Mouse (Mus musculus): ENCODE measurements around the gene Mlx.

The Mlx gene

DNA sequence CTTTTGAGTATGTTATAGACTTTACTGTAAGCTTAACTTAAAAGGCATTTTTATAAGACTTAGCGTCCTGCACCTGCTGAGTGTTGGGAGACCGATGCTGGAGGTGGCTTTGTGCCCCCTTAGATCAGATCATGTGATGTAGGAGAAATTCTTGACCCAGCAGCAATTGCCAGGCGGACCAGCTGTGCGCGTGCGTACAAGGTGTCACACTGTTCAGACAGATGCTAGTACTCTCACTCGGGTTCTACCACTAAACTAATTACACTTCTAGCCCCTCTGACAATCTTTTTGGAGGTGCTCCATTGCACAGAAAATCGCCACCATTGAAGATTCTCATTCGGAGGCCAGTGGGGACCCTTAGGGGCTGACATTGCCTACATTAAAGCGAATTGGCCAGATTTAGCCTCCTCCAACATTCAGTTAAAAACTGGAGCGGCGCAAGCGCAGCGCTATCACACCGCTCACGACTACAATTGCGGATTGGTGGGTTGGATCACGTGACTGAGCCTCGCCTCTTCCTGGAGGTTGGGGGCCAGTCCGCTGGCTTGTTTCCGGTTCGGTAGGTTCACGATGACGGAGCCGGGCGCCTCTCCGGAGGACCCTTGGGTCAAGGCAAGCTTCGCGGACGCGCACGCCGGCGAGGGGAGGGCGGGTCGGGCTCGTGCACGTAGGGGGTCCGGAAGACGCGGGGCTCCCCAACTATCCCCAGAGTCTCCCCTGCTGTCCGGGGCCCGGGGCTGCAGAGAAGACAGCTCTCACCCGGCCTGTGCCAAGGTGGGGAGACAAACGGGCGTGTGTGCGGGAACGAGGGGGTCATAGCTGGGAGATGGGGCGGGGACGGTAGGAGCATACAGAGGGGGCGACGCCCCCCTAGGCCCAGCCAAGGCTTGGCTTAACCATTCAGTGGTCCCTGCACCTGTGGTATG lies at the start of gene Mlx:
TSS of gene Mlx (plus strand) at position 522 of the 926 bp plus-strand sequence.
- peak; percentile 88 to 89 for DNase-seq (ENCODE audit: low spot score in 2 of 2)

DNA sequence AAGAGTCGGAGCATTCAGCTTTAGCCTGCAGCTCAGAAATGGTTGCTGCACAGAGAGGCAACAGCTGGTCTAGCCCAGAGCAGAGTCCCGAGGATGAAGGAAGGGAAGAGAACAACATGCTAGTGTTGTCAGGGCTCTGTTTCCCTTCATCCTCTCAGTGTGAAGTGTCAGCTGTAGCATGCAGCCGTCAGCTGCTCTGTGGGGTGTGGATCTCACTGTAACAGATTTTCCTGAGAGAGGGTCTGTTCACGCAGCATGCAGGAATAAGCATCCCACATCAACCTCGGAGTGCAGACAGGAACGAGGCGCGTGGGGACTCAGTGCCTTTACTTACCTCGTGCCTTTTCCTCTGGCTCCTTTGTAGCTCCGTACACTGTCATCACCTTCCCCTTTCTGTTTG lies 49.3 kb upstream of the Mlx start:
- no peak for DNase-seq (ENCODE audit: low spot score in 2 of 2)

DNA sequence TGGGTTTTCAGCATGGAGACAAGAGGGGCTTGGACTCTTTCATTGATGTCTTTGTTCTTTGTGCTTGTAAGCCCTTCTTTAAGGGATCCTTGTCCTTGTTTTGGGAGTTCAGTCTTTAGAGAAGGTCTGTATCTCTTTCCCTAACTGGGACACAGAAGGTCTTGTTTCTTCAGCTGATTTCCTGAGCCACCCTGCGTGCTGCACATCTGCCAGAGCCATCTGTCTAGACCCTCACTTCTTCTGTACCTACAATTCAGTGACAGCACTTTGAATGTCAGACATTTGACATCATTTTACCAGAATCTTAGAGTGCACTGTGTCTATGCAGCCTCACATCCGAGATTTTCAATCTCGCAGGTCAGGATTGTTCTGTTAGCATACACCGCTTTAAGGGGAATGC lies 41.3 kb upstream of the Mlx start:
- DNase-seq (ENCODE audit: low spot score in 2 of 2), result no peak

DNA sequence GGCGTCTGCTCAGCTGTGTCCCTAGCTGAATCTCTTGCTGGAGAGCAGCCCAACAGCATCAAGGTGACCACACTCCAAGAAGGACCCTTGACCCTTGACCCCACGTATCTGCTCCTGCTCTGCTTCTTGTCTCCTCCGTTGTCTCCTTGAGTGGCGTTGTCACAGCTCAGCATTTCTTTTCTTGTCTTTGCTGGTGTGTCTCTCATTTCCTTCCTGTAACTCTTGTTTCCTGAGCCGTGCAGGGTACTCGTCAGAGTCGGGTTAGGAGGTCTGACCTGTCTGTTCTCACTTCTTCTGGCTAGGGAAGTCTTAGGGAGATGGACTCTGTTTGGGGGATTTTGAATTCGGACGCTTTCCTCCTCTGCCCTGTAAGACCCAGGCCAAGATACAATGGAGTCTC lies 40.6 kb upstream of the Mlx start:
- DNase-seq (ENCODE audit: low spot score in 2 of 2), result no peak

DNA sequence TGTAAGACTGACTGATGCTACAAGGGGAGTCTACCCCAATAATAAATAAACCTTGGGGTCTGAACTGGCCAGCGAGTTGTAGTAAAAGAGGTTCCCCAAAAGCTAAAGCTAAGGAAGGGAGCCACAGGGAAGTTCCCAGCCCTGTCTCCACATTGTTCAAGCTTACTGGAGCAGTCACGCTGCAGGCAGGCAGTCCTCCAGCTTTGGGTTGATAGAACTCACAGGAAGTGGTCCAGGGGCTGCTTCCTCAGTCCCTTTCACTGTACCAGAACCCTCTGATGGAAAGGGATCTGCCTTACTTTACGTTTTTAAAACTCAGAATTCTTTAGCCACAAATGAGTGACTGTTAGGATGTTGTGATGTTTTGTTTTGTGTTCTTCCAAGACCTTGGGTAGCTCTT lies 39.6 kb upstream of the Mlx start:
- DNase-seq (ENCODE audit: low spot score in 2 of 2), result no peak

DNA sequence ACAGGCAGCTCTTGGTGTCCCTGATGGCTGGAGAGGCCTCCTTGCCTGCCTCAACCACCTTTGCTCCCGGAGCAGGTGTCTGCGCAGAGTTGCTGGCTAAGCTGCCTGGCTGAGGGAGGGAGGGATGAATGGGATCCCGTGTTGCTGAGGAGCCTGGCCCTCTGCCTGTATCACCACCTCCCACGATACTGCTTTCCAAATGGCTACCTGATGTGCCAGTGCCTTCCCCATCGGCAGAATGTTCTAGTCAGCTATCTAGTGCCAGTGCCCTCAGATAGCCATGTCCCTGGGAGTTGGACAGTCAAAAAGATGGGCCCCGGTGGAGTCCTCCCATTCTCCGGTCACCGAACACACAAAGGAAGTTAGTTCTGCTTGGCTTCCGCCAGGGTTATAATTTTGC lies 36.7 kb upstream of the Mlx start:
- DNase-seq (ENCODE audit: low spot score in 2 of 2), result no peak

DNA sequence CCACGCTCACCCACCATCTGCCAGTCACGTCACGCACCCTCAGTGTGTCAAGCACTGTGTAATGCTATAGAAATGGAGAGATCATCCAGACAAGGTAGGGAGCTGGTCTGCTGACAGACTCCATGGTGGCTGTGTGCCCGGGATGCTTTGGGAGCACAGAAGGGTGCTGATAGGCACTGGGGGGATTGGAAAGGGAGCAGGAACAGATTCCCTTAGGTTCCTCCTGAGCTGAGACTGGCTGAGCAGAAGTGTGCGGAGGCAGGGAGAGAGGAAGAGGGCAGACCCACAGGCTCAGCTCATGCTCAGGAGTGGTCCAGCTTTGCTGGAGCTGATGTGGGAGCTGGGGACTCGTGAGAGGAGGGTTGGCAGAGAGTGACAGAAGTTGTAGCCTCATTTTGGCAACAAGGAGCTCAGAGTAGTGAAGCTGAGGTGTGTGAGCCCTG lies 36.0 kb upstream of the Mlx start:
- DNase-seq (ENCODE audit: low spot score in 2 of 2), result no peak

DNA sequence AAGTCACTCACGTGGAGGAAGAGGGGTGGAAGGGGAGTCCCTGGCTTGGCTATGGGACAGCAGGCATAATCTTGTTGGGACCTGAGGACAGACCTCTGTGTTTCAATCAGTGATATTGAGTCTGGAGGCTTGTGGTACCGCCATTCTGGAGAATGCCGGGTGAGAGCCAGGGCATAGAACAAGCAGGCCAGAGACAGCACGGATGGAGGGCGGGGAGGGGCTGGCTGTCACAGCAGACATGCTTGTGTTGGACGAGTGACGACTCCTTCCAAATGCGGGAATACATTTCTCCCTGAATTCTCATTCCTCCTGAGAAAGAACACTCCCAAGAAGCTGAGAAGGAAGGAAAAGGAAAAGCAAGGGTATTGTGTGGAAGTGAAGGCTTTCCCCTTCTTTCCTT lies 35.5 kb upstream of the Mlx start:
- no peak for DNase-seq (ENCODE audit: low spot score in 2 of 2)

DNA sequence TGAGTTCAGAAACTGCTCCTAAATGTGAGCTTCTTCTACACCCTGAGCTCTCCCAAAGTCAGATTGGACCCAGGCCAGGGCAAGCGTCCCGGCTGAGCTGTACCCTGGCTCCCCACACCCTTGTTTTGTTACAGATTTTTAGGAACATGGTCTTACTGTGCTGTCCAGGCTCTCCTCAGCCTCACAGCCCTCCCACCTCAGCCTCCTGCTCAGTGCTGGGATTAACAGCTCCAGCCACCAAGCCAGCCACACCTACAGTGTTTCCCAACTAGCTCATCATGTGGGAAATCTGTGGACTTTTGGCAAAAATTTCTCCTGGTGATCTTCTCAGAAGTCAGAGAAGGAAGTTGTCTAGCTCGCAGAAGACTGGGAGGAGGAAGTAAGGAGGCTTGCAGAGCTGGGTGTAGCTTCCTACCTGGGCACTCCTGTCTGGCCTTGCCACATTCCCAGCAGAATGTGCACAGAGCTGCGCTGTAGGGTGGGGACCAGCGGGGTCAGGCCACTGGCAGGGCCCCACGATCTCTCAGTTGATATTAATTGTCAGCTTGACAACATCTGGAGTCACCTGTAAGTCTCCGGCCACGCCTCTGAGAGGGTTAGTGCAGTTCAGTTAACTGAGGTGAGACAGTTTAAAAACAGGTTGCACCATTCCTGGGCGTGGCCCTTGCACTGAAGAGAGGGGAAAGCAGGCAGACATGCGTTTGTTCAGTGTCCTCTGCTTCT lies 34.2 kb upstream of the Mlx start:
- no peak for DNase-seq (ENCODE audit: low spot score in 2 of 2)

DNA sequence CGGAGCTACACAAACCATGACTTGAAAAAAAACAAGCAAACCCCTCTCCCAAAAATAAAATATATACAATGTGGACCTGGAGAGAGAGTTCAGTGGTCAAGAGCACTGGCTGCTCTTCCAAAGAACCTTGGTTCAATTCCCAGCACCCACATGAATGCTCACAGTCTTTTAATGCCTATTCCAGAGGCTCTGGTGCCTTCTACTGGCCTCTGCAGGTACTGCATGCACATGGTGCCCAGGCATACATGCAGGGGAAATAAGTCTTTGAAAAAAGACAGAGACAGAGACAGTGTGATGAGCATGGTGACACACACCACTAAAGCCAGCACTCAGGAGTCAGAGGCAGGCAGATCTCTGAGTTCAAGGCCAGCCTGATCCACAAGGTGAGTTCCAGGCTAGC lies 33.1 kb upstream of the Mlx start:
- no peak for DNase-seq (ENCODE audit: low spot score in 2 of 2)

DNA sequence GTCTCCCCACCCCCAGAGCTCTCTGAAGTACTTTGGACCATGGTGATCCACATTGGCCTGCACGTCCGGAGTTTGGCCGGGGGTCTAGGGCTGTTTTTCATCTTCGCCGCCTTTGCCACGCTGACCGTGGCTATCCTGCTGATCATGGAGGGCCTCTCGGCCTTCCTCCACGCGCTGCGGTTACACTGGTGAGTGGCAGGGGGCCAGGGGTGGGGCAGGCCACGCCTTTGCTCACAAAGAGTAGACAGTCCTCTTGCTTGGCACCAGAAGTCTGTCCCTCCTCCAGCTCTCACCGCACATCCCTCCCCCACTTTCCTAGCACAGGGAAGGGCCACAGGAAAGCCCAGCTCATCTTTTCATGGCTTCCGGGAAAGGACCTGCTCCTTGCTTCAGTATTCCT lies 31.7 kb upstream of the Mlx start:
- no peak for DNase-seq (ENCODE audit: low spot score in 2 of 2)

DNA sequence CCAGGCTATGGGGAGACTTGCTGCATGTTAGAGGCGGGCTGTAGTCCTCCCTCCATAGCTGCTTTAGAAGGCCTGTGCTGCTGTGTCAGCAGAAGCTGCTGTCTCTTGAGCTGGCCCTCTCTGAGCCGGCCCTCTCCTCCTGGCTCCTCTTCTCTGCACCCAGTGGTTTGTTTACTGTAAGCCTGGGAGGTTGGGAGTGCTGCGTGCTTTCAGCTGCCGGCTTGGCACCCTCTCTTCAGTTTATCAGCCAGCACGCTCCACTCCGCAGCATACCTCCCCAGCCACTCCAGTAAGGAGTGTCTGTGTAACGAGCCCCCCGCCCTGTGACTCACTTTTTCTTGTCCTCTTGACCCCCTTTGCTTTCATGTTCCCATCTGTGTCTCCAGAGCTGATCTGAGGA lies 30.2 kb upstream of the Mlx start:
- no peak for DNase-seq (ENCODE audit: low spot score in 2 of 2)

DNA sequence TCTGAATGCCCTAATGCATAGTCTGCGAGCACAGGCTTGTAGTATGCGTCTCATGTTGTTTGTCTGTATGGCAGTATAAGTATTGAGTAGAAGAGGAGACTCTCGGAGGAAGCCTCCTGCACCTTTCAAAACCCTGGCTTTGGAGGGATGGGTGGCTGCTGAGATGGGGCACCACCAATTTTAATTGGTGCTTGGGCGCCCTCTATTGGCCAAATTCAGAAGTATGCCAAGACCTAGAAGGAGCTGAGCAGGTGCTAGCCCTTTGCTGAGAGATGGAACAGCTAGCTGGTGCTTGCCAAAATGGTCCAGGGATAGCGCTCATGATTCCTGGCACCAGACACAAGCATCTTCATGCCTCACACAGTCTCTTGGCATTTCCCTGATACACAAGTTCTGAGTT lies 29.2 kb upstream of the Mlx start:
- DNase-seq (ENCODE audit: low spot score in 2 of 2), result peak; percentile 79 to 86

DNA sequence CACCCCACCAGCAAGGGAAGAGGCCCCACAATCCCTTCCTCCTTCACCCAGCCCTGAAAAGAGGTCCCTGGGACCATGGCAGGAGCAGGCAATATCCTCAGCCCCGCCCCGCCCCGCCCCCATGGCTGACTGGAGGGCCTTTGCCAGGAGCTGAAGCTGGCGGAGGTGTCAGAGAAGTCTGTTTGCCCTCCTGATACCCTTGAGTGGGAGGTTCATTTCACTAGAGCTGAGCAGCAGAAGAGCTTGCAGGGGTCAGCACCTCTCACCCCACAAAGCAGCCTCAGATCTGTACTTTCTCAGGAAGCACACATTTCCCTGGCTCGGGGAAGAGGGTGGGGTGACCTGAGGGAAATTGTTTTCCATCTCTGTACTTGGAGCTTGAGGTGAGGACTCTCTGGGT lies 28.4 kb upstream of the Mlx start:
- DNase-seq (ENCODE audit: low spot score in 2 of 2), result no peak

DNA sequence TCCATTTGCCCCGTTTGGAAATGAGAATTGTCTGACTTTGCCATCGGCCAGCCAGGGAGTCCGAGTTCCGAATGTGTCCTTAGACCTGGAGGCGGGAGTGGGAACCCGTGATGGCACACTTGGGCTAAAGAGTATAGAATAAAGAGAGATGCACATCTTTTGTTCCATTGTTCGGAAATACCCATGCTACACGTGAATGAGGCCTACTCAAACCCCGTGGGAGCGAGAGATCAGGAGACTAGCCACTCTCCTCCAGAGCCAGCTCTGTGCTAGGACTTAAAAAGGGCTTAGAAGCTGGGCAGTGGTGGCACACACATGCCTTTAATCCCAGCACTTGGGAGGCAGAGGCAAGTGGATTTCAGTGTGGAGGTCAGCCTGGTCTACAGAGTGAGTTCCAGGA lies 27.6 kb upstream of the Mlx start:
- no peak for DNase-seq (ENCODE audit: low spot score in 2 of 2)

DNA sequence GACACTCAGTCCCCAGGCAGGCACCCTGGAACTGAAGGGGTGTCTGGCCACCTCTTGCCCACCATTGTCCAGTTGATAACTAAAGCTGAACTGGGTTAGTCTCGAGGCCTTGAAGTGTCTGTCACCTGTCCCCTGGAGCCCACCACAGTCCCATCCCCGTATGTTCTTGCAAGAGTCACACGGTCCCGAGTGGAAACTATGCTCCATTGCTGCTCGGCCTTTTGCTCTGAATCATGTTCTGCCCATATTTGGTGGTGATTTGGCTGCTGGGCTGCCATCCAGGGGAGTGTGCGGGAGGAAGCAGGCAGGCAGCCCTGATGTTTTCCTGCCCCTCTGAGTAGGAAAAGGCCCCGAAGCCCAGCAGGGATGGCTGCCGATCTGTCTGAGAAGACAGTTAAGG lies 27.0 kb upstream of the Mlx start:
- no peak for DNase-seq (ENCODE audit: low spot score in 2 of 2)

DNA sequence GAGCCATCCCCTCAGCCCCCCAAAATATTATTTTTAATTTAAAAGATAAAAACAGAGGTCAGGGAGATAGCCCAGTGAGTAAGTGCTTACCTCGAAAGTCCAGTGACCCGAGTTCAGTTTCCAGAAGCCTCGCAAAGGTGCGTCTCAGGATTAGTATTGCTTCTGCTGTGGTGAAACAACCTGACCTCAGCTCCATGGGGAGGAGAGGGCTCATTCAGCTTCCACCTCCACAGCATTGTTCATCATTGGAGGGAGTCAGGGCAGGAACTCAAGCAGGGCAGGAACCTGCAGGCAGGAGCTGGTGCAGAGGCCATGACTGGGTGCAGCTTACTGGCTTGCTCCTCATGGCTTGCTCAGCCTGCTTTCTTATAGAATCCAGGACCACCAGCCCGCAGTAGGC lies 26.0 kb upstream of the Mlx start:
- no peak for DNase-seq (ENCODE audit: low spot score in 2 of 2)

DNA sequence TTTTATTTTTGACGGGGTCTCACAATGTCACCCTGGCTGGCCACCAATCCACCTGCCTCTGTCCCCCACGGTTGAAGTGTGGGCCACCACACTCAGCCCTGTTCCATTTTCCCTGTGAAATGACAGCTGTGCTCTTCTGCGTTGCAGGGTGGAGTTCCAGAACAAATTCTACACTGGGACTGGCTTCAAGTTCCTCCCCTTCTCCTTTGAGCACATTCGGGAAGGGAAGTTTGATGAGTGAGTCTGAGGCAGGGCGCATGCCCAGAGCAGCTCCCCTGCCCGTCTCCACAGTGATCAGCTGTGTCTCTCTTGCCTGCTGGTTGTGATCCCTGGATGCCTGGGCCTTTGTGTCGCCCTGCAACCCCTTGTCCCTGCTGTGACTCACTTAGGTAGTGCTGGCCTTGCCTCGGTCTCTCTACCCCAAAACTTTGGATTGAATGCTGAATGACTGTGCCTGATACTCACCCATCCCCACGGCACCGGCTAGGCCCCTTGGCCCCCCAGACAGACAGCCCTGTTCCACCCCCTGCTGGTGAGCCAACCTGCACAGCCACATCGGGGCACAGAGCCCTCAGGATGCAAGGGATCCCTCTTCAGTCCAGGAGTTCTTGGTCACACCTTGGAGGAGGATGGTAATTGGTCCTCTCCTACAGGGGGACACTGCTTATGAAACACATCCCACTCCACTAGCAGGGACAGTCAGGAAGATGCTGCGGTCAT lies 24.8 kb upstream of the Mlx start:
- DNase-seq (ENCODE audit: low spot score in 2 of 2), result no peak

DNA sequence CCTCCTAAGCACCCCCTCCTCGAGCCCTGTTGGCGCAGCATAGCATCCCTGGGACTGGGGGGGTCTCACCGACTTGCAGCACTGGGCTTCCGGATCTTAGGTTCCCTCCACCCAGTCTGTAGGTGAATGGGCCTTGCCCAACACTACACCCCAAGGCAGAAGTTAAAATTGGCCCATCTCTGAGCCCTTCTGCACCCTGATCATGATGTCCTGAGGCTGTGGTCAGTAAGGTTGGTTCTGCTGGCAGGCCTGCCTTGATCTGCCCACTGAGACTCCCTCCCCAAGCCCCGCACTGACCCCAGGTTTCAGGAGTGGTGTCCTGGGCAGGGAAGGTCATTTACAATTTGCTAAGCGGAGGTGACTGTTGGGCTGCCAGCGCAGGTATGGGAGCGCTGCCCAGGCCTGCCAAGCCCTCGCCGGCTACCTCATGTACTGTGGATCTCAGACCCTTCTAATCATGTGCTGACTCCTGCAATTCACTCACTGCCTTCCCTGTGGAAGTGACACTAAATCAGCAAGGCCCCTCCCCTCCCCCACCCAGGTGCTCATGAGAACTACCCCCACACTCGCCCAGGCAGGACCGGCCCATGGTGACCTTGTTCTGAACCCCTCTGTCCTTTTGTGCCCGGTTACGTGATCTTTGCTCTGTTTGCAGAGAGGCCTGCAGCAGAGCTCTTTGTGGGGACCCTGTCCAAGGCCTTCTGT lies 24.0 kb upstream of the Mlx start:
- DNase-seq (ENCODE audit: low spot score in 2 of 2), result no peak

DNA sequence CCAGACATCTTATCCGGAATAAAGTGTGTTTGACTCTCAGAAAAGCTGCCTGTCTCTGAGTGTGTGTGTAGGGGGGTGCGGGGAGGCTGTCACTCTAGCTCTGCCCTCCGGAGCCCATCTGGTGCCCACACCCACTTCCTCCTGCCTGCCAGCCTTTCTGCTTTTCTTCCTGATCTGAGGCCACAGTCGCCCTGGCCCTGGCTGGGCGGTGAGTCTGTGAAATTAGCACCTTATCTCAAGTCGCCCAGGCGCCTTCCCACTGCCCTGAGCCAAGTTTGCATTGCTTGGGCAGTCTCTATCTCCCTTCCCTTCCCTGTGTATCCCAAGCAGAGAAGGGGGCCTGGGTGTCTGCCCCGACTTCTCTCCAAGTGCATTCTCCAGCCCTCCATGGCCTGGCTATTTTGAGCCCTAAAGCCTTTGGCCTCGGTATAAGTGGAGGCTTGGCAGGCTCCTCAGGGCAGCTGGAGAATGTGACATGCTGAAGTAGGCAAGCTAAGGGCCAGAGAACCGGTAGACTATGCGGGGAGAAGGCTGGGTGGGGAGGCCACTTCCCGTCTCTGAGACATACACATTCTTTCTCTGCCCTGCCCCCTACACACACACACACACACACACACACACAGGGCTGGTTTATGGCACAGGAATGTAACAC lies 23.3 kb upstream of the Mlx start:
- DNase-seq (ENCODE audit: low spot score in 2 of 2), result peak; percentile 65 to 68

DNA sequence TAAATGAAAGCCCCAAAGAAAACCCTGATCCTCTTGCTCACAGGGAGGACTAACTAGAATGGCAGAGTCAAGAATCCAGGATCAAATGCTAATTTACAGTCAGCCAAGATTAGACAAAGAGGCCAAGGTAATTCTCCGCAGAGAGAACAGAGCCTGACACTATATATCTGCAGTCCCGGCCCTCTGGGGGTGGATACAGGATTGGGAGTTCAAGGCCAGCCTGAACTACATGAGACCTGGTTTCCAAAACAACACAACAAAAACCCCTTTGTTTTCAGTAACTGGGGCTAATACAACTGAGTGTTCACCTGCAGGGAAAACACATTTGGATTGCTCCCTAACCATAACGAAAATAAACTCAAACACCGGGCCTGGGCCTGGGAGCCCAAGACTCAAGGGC lies 22.6 kb upstream of the Mlx start:
- no peak for DNase-seq (ENCODE audit: low spot score in 2 of 2)

All from natural killer cell, adult 2 months (primary cell).